ENCODE assay signal across 9 mouse cellular contexts in genomic region chr3:18764301-18765078, GRCm38 (mm10).
DNase-seq lines count a peak whose midpoint lies in the region; ATAC-seq and TF ChIP-seq lines count a peak whose summit lies in the region.
"Had no signal": no experiment of that assay in that cellular context is flagged by ENCODE, and none has a peak within 500 bp of the region (broad histone marks: within the 10 kb centered on the region; RNA-seq: fewer than 3 reads in every experiment).

No protein-coding gene starts in this region.

- TF ChIP-seq CTCF in liver, adult 2 months (IDR thresholded peaks at IDR 0.05; ENCODE audit: low read depth, low read length) = no peak

- no peaks in the 10 kb centered on the region for H3K27me3 ChIP-seq in liver, adult 2 months (ENCODE audit: control insufficient read depth, insufficient read depth, low read length)
- no peaks in the 10 kb centered on the region for H3K27me3 ChIP-seq in hindbrain, embryonic 16.5 days (replicated peaks; ENCODE audit: control insufficient read depth, insufficient read depth, low read length)
- H3K27me3 ChIP-seq: megakaryocyte, embryonic 14.5 days had no signal

- peak; percentile 42 for DNase-seq in liver, adult 2 months (ENCODE audit: extremely low read depth, low read depth, low spot score)
- DNase-seq in liver = no peak
- DNase-seq in cerebellum, adult 8-10 months = peak; percentile 6
- peak; percentile 18 for DNase-seq in retina, embryonic 14.5 days (ENCODE audit: low spot score)
- DNase-seq in testis, postnatal 10 days (ENCODE audit: low spot score) = no peak
- DNase-seq in spleen, postnatal 36 days (ENCODE audit: low spot score in 2 of 2) = no peak
- DNase-seq in spleen, adult 12 weeks (ENCODE audit: low spot score) = no peak

- TF ChIP-seq POLR2A in liver, adult 2 months (IDR thresholded peaks at IDR 0.05; ENCODE audit: extremely low read depth, insufficient read depth, low read length) = no peak

- 88% methylated on average over 3 of the region's 3 CpGs for WGBS in liver, adult 2 months
- 66% methylated on average over 3 of the region's 3 CpGs for WGBS in hindbrain, embryonic 16.5 days

- no peaks in the 10 kb centered on the region for H3K79me2 ChIP-seq in liver, adult 2 months (ENCODE audit: control insufficient read depth, insufficient read depth, low read length)

- no peak overlapping the region for H3K4me2 ChIP-seq in hindbrain, embryonic 16.5 days (ENCODE audit: low read length)

- H3K9me3 ChIP-seq in hindbrain, embryonic 16.5 days (ENCODE audit: control insufficient read depth, low read length) = no peaks in the 10 kb centered on the region

- no peaks in the 10 kb centered on the region for H3K36me3 ChIP-seq in liver, adult 2 months (ENCODE audit: control insufficient read depth, insufficient read depth, low read length)
- H3K36me3 ChIP-seq in hindbrain, embryonic 16.5 days (ENCODE audit: control insufficient read depth, insufficient read depth, low read length) = no peaks in the 10 kb centered on the region

- H3K9ac ChIP-seq in liver, adult 2 months (ENCODE audit: low read depth, low read length) = no peak overlapping the region
- no peak overlapping the region for H3K9ac ChIP-seq in hindbrain, embryonic 16.5 days (ENCODE audit: low read depth, low read length)

- H3K4me3 ChIP-seq in liver, adult 2 months (ENCODE audit: insufficient read depth, low read depth, low read length) = no peak overlapping the region
- no peak overlapping the region for H3K4me3 ChIP-seq in hindbrain, embryonic 16.5 days (ENCODE audit: low read length)

- peak; percentile 91 for ATAC-seq in hindbrain, embryonic 16.5 days

- no peaks in the 10 kb centered on the region for H3K4me1 ChIP-seq in liver, adult 2 months (ENCODE audit: control insufficient read depth, insufficient read depth, low read length)
- H3K4me1 ChIP-seq in hindbrain, embryonic 16.5 days (ENCODE audit: control insufficient read depth, insufficient read depth, low read depth, low read length) = peaks cover 7% of the 10 kb centered on the region
- H3K4me1 ChIP-seq: megakaryocyte, embryonic 14.5 days had no signal

- no peak overlapping the region for H3K27ac ChIP-seq in liver, adult 2 months (replicated peaks; ENCODE audit: insufficient read depth, low read depth, low read length)
- H3K27ac ChIP-seq in hindbrain, embryonic 16.5 days (ENCODE audit: low read depth, low read length) = peak overlapping the region; percentile 48; the same call in 1 of the 2 replicates

Comparison
In these comparisons a context has a peak if more than half of its experiments do, and no peak if none do; other contexts are left out.
1. DNase-seq: peak in liver, adult 2 months (single experiment), cerebellum, adult 8-10 months (single experiment) and retina, embryonic 14.5 days (single experiment); none in liver (single experiment), testis, postnatal 10 days (single experiment), spleen, postnatal 36 days (0 of 2) and spleen, adult 12 weeks (single experiment).